Mouse (Mus musculus) ES-E14 (cell line): ENCODE results near the gene Pde4d. TPM values are rescaled to one million over a fixed set of nuclear protein-coding genes. Genes with fewer than 3 reads are reported as not detected.

ENCODE experiments used
- DNase-seq: peaks from one replicate; pipeline ENCODE4 v3.0.0-alpha.2; 2013; ENCODE audit warnings: low read depth, low spot score
- H3K27ac ChIP-seq: 2 replicates; pipeline ENCODE4 v1.5.1; 2012; ENCODE audit warnings: low read depth, mild to moderate bottlenecking, low read length, moderate library complexity, mixed read lengths; ENCODE audit not compliant: poor library complexity, insufficient read depth, severe bottlenecking
- H3K36me3 ChIP-seq: 2 replicates; pipeline ENCODE4 v1.6.1; 2012; ENCODE audit warnings: mild to moderate bottlenecking, low read length, moderate library complexity, mixed read lengths; ENCODE audit not compliant: control insufficient read depth, poor library complexity, insufficient read depth, severe bottlenecking
- H3K4me1 ChIP-seq, 2 experiments: fragments of 150-350 bp in 1 of 2; sonication (generic) in 1 of 2; 2 replicates each; pipeline ENCODE4 v1.6.1; 2012; ENCODE audit warnings: low read length in 2 of 2, mild to moderate bottlenecking in 1 of 2, mixed read lengths in 1 of 2; ENCODE audit not compliant: control insufficient read depth in 2 of 2, insufficient read depth in 2 of 2, poor library complexity in 1 of 2
- H3K4me3 ChIP-seq, 2 experiments: fragments of 150-350 bp in 1 of 2; sonication (generic) in 1 of 2; 2 replicates each; pipeline ENCODE4 v1.5.1; 2012; ENCODE audit warnings: low read length in 2 of 2, low read depth in 1 of 2, mild to moderate bottlenecking in 1 of 2, mixed read lengths in 1 of 2; ENCODE audit not compliant: insufficient read depth in 1 of 2, poor library complexity in 1 of 2, severe bottlenecking in 1 of 2
- H3K9ac ChIP-seq: 2 replicates; pipeline ENCODE4 v1.6.1; 2012; ENCODE audit warnings: low read depth, mild to moderate bottlenecking, low read length, mixed read lengths; ENCODE audit not compliant: poor library complexity, insufficient read depth, severe bottlenecking
- H3K9me3 ChIP-seq: fragments of 150-350 bp; sonication (generic); 2 replicates; pipeline ENCODE4 v1.6.1; 2012; ENCODE audit warnings: low read depth, mild to moderate bottlenecking, low read length; ENCODE audit not compliant: control insufficient read depth, insufficient read depth
- CHD2 ChIP-seq: IDR thresholded peaks from 2 replicates; pipeline ENCODE4 v1.6.1; 2014; ENCODE audit warnings: mild to moderate bottlenecking, low read depth, low read length, inconsistent platforms
- HCFC1 ChIP-seq: IDR thresholded peaks from 2 replicates; pipeline ENCODE4 v1.6.1; 2012; ENCODE audit warnings: low read length, inconsistent platforms, borderline replicate concordance; ENCODE audit not compliant: insufficient read depth
- MAFK ChIP-seq: IDR thresholded peaks from 2 replicates; pipeline ENCODE4 v1.6.1; 2014; ENCODE audit warnings: mild to moderate bottlenecking, low read depth, low read length, inconsistent platforms; ENCODE audit not compliant: insufficient read depth
- ZC3H11A ChIP-seq: IDR thresholded peaks from 2 replicates; pipeline ENCODE4 v1.6.1; 2012; ENCODE audit warnings: low read depth, mild to moderate bottlenecking, inconsistent platforms, low read length, borderline replicate concordance
- ZNF384 ChIP-seq: IDR thresholded peaks from 2 replicates; pipeline ENCODE4 v1.6.1; 2012; ENCODE audit warnings: low read depth, low read length, inconsistent platforms
- in situ Hi-C, 2 experiments: fragments of 600-800 bp; cut with MboI; formaldehyde crosslinking; loops; one replicate each; pipeline ENCODE4 v1.15.1; 2025; ENCODE audit warnings: low sequenced_read_pairs in 2 of 2, inconsistent platforms in 1 of 2; ENCODE audit not compliant: unreplicated experiment in 2 of 2
- total RNA-seq: library from RNA; depleted of rRNA; stranded (reverse); fragments of 300-350 nt; gene quantifications from 2 replicates; pipeline ENCODE4 v1.2.3, GENCODE M21; 2012

Gene Pde4d
- total RNA-seq, 1 experiment: 10.4 TPM

DNA sequence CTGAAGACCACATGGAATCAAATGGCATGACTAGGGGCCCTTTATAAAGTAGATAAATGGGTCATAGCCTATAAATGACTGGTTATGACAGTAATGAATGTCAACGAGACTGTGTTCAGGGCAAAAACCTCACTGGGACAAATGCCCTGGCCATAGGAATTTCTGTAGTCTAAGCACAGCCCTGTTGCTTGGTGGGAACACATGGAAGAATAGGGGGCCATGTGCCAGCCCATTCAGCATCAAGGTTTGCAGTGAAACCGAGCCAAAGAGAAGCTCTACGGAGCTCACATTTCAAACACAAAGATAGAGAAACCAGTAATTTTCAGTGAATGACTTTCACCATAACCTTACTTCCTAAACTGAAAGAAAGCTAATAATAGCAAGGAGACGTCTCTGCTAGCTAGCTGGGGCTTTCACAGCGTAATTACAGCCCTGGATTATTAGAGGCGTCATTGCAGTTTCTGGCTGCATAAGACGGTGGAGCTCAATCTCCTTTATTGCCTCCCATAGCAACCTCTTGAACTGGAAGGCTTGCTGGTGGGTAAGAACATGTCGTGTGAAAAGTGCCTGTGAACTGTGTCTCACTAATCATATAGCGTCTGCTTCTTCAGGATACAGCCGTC is 1533.2 kb downstream of the Pde4d start:
- Histone ChIP-seq H3K9me3 (no peaks in the 10 kb centered on the region), H3K4me1 (no peaks in the 10 kb centered on the region), H3K4me3 (no peak overlapping the region), H3K9ac (no peak overlapping the region), H3K36me3 (no peaks in the 10 kb centered on the region), H3K27ac (no peak overlapping the region)
- DNase-seq: no peak
- in situ Hi-C loops: no loop called here
- no peak for TF ChIP-seq MAFK
- no peak for TF ChIP-seq CHD2
- no peak for TF ChIP-seq ZC3H11A
- TF ChIP-seq HCFC1: no peak
- TF ChIP-seq ZNF384: no peak

GRCm38 (mm10) chr13:109985411-109985810 is 1535.7 kb downstream of the Pde4d start:
- Histone ChIP-seq H3K9ac (no peak overlapping the region), H3K36me3 (no peaks in the 10 kb centered on the region), H3K4me1 (no peaks in the 10 kb centered on the region), H3K4me3 (no peak overlapping the region), H3K9me3 (no peaks in the 10 kb centered on the region), H3K27ac (no peak overlapping the region)
- in situ Hi-C loops: no loop called here
- DNase-seq: no peak
- no peak for TF ChIP-seq CHD2
- no peak for TF ChIP-seq ZC3H11A
- no peak for TF ChIP-seq HCFC1
- TF ChIP-seq ZNF384: no peak
- TF ChIP-seq MAFK: no peak

- TF ChIP-seq HCFC1: no peak
- TF ChIP-seq ZC3H11A: no peak
- no peak for TF ChIP-seq MAFK
- TF ChIP-seq CHD2: no peak
- no peak for TF ChIP-seq ZNF384
- Histone ChIP-seq H3K9me3 (no peaks in the 10 kb centered on the region), H3K27ac (no peak overlapping the region), H3K36me3 (no peaks in the 10 kb centered on the region), H3K4me1 (no peaks in the 10 kb centered on the region), H3K9ac (no peak overlapping the region), H3K4me3 (no peak overlapping the region)
- in situ Hi-C loops: no loop called here
- no peak for DNase-seq
Observed at GRCm38 (mm10) chr13:109985892-109986291, 1536.1 kb downstream of the Pde4d start.

DNA sequence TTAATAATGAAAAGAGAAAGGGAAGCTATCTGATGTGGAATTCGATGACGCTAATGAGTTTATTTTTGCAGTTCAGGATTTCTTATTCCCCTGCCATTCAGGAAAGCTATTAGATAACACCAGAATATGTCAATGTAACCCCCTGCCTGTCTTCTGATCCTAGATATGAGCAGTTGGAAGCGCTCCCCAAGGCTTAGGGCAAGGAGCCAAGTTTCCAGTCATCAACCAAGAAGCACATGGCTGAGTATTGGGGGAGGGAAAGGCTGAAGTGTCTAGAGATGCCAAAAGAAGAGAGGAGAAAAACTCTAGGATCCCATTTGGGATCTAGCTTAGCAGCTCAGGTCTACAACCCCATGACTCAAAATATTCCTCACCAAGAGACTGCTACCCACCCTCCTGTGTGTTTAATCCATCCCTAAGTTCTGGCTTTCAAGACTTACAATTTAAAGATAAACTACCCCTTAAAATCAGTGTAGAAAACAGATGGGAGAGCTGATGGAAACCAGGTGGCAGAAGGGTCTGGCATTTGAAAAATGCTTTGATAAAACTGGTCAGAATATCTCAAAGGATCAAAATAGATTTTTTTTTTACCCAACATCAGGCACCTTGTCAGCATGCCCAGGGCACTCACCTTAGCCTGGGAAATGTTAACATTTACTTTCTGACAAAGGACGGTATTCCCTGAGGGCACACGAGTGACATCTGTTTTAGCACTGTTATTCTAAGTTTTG is 1543.2 kb downstream of the Pde4d start:
- Histone ChIP-seq H3K27ac (no peak overlapping the region), H3K36me3 (no peaks in the 10 kb centered on the region), H3K4me3 (no peak overlapping the region), H3K4me1 (no peaks in the 10 kb centered on the region), H3K9me3 (no peaks in the 10 kb centered on the region), H3K9ac (no peak overlapping the region)
- in situ Hi-C loops: no loop called here
- DNase-seq: no peak
- TF ChIP-seq MAFK (no peak), ZC3H11A (no peak), ZNF384 (no peak), CHD2 (no peak), HCFC1 (no peak)
